Mouse (Mus musculus): Measurements from ENCODE around the gene Pigz.
"Not testable (repeated sequence)": the region's sequence is repeated elsewhere in the genome, so short reads cannot be mapped to it uniquely, and the experiment has no call there.

The Pigz gene

DNA sequence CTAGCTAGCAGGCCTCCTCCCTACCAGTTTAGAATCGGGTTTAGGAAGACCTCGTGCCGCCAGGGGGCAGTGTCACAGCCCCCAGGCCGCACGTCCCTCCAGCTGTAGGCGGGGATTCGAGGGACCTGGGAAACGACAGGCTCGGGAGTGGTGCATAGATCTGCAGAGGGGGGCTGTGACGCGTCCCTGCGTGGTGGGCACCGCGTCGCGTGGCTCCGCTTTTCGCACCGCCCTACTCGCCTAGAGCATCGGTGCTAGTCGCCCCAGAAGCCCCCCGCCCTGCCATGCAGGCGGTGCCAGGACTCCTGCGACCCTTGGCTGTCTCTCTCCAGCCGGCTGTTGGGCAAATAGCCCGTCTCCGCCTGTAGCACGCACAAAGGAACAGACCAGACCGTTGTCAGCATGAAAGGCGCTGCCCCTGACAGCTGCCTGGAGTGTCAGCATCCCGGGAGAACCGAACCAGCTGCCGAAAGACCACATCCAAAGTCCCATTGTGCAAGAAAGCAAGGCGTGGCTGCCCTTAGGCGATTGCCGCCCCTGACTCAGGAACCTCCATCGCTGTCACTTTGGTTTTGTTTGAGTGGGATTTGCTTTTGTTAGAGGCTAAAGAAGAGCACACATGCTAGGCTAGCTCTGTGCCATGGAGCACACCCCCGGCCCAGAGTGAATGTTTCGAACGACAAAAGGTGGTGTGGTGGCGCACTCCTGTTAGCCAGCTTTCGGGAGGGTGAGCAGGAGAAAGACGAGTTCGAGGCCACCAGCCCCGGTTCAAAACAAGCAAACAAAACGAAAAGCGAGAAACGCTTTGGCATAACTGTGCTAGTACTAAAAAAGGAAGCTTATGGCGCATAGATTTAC lies 582 bp upstream of the Pigz start:
- peak; percentile 93 to 95 for DNase-seq

- DNase-seq = peak in 1 of 2 experiments; percentile 26
Measured at GRCm38 (mm10) chr16:31934550-31935010, 929 bp downstream of the Pigz start.

GRCm38 (mm10) chr16:31935091-31935979 lies 1.7 kb downstream of the Pigz start:
- DNase-seq = peak; percentile 45 to 46

DNA sequence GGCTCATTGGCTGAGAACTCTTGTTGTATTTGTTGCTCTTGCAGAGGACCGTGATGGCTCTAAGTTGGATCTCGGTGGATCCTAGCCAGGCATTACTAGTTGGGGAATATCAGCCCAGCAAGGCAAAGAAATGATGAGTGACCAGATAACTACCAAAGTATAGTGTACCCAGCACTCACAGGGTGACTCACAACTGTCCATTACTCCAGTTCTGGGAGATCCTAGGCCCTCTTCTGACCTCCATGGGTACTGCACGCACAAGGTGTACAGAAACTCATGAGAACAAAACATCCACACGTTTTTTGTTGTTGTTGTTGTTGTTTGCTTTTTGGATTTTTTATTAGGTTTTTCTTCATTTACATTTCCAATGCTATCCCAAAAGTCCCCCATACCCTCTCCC lies 2.9 kb downstream of the Pigz start:
- no peak for DNase-seq

DNA sequence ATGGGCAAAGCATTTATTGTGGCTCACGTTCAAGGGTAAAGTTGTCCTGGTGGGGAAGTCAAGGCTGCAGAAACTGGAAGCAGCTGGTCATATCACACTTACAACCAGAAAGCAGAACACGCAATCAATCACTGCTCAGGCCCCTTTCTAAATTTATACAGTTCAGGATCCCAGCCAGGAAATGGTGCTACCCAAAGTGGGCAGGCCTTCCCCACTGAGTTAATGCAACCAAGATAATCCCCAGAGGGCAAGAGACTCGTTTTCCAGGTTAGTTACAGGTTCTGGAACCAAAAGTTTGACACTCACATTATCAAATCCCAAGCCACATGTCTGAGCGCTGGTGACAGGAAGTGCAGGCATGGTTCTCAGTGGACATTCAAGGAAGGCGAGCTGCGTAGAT lies 5.2 kb downstream of the Pigz start:
- DNase-seq = no peak

GRCm38 (mm10) chr16:31940586-31940985 lies 6.9 kb downstream of the Pigz start:
- DNase-seq = no peak

DNA sequence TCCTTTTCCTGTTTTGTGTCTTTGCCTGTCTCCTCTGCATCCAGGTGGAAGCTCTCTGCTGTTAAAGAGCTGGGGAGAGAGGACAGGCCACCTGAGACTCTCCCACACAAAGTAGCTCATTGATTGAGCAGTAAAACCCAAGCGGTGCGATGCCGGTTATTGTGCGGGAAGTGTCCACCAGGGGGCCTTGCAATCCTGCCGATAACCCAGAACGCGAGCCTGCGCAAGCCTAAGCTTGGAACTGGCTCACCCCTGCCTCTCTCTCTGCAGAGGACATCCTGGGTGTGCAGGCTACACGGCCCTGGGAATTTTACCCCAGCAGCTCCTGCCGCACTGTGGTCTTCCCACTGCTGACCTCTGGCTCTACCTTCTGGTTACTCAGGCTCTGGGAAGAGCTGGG lies 10.3 kb downstream of the Pigz start:
- peak; percentile 81 to 83 for DNase-seq

GRCm38 (mm10) chr16:31944698-31945255 lies 11.1 kb downstream of the Pigz start:
- DNase-seq = peak in 1 of 2 experiments; percentile 24

- DNase-seq = no peak
Measured at GRCm38 (mm10) chr16:31945372-31945771, 11.7 kb downstream of the Pigz start.

- DNase-seq = not testable (repeated sequence)
Measured at GRCm38 (mm10) chr16:31945986-31946385, 12.3 kb downstream of the Pigz start.

GRCm38 (mm10) chr16:31947333-31947732 lies 13.7 kb downstream of the Pigz start:
- no peak for DNase-seq

GRCm38 (mm10) chr16:31947901-31948316 lies 14.3 kb downstream of the Pigz start:
- no peak for DNase-seq

DNA sequence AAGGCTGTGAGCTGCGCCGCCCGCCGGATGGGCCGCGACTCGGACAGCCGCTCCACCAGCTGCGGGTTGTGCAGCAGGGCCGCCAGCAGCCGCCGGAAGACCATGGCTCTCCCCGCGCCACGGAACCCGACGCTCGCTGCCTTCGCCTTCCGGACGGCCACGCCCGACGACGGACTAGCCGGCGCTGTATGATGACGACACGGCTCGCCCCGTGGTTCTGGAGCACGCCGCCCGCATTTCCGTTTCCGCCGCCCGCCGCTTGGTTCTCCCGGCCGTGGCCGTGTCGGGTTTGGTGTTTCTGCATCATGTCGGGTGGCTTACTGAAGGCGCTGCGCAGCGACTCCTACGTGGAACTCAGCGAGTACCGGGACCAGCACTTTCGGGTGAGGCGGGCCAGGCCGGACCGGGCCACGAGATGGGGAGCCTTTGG lies 14.7 kb downstream of the Pigz start, which contains the start of the genes 0610012G03Rik and Ncbp2:
0610012G03Rik (minus strand) TSS at position 150 of the 430 bp plus-strand sequence.
Ncbp2 (plus strand) TSS at position 169 of the 430 bp plus-strand sequence.
- peak; percentile 94 to 97 for DNase-seq

- DNase-seq = no peak
Measured at GRCm38 (mm10) chr16:31963224-31963623, 29.6 kb downstream of the Pigz start.

GRCm38 (mm10) chr16:31975258-31975657 lies 41.6 kb downstream of the Pigz start:
- DNase-seq = no peak

GRCm38 (mm10) chr16:31979501-31979900 lies 45.9 kb downstream of the Pigz start:
- DNase-seq = no peak

DNA sequence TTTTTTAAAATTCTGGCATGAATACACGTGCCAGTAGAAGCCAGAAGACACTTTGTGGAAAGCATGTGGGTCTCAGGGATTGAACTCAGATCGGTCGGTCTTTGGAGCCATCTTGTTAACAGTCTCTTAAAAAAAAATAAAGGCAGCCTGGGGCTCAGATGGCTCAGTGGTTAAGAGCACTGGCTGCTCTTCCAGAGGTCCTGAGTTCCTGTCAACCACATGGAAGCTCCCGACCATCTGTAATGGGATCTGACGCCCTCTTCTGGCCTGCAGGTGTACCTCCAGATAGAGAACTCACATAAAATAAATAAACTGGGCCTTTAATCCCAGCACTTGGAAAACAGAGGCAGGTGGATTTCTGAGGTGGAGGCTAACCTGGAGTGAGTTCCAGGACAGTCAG lies 47.3 kb downstream of the Pigz start:
- no peak for DNase-seq

DNA sequence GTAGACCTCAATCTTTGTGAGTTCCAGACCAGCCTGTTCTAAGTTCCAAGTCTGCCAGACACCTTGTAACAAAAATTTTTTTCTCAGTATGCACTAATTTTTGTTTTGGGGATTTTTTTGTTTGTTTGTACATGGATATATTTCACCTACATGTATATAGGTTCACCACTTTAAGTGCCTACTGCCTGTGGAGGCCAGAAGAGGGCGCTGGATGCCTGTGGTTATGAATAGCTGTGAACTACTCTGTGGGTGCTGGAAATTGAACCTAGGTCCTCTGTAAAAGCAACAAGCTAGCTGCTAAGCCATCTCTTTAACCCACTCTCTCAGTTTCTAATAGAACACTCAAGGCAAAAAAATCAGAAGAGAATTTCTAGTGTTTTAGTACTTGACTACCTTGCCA lies 58.4 kb downstream of the Pigz start:
- no peak for DNase-seq

GRCm38 (mm10) chr16:31993195-31993594 lies 59.5 kb downstream of the Pigz start:
- no peak for DNase-seq

DNA sequence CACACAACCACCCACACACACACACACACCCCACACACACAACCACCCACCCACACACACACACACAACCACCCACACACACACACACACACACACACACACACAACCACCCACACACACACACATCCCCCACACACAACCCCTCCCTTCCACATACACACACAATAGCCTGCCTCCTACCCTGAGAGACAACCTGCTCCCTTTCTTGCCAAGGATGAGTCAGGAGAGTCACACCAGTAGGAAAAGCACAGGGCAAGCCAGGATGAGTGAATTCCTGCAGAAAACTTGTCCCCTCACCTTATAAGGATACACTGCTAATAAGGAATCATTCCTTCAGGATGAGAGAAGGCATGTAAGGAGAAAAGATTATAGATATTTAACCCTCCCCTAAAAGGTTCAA lies 60.3 kb downstream of the Pigz start:
- DNase-seq = no peak
